ENCODE assay signal across 8 mouse cellular contexts in the genomic region with DNA sequence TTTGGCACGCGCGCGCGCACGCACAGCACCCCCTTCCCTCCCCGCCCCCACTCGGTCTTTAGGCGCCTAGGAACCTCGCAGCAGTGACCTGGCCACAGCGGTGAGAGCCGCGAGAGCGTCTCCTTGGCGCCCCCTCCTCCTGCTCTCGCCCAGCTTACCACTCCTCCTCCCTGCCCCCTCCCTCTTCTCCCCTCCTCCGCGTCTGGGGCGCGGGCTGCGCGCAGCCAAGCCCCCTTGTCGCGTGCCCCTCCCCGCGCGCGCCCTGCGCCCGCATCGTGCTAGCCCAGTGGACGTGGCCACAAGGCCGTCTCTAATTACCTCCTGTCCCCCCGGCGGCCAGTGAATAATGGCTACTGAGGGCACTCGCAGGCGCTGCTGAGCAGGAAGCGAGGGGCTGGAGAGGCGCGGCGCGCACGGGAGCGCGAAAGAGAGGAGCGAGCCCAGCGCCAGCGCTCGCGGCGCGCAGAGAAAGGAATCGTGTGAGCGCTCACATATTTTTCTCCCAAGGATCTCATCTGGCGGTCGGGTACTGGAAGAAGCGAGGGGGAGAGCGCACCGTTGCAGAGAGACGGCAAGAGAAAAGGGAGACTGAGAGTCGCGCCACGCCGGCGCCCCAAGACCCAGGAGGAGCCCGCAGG. TPM values are rescaled to one million over a fixed set of nuclear protein-coding genes. Genes with fewer than 3 reads are reported as not detected.
DNase-seq lines count a peak whose midpoint lies in the region; ATAC-seq and TF ChIP-seq lines count a peak whose summit lies in the region.

No protein-coding gene starts in this region.

- H3K9ac ChIP-seq in hindbrain, embryonic 15.5 days: peak overlapping the region; percentile 79

- peak overlapping the region; percentile 80 for H3K4me2 ChIP-seq in hindbrain, embryonic 15.5 days

- peak overlapping the region; percentile 73 for H3K4me3 ChIP-seq in cerebellum, adult 2 months (replicated peaks; ENCODE audit: insufficient read depth, low read depth, low read length)
- peak overlapping the region; percentile 61 for H3K4me3 ChIP-seq in hindbrain, embryonic 15.5 days

- intact Hi-C loops in left cerebral cortex, postnatal 36 days (cut with DNase I): loop anchor here (1.0 to 2.0 kb wide), 2 partner anchors 34 to 35 kb away; no protein-coding TSS in a partner anchor

- H3K27ac ChIP-seq in cerebellum, adult 2 months (ENCODE audit: insufficient read depth, low read length): peak overlapping the region; percentile 17; the same call in 1 of the 2 replicates
- H3K27ac ChIP-seq in hindbrain, embryonic 15.5 days (replicated peaks): peak overlapping the region; percentile 97

- WGBS in cerebellum, adult 2 months: 2% methylated on average over 66 of the region's 66 CpGs
- under 1% methylated on average over 63 of the region's 66 CpGs for WGBS in hindbrain, embryonic 15.5 days

- H3K4me1 ChIP-seq in cerebellum, adult 2 months (ENCODE audit: control insufficient read depth, insufficient read depth, low read length): peaks cover 18% of the 10 kb centered on the region
- H3K4me1 ChIP-seq in hindbrain, embryonic 15.5 days (replicated peaks): peaks cover 52% of the 10 kb centered on the region

- peak; percentile 89 for ATAC-seq in hindbrain, embryonic 15.5 days (ENCODE audit: low FRiP score, low read depth)
- 0 out of 2 replicates have a peak, but pooled peaks have one; percentile 7 for ATAC-seq in megakaryocyte progenitor cell, adult 5-6 weeks (replicated peaks; ENCODE audit: poor library complexity)

- TF ChIP-seq CTCF in cerebellum, adult 2 months (IDR thresholded peaks at IDR 0.05; ENCODE audit: borderline replicate concordance, insufficient read depth, low read depth, low read length): no peak

- H3K9me3 ChIP-seq in hindbrain, embryonic 15.5 days: no peaks in the 10 kb centered on the region

- DNase-seq in WW6 (ENCODE audit: low read depth, low spot score): peak; percentile 72
- peak; percentile 61 to 68 for DNase-seq in cerebellum, adult 2 months
- DNase-seq in forelimb bud, embryonic 11.5 days (ENCODE audit: low read depth, low spot score): peak; percentile 90
- DNase-seq in left cerebral cortex, postnatal 36 days (ENCODE audit: low spot score in 2 of 2): peak; percentile 67 to 72
- DNase-seq in right cerebral cortex, postnatal 14 days: peak; percentile 69
- no peak for DNase-seq in adipocyte (ENCODE audit: low spot score)

- TF ChIP-seq POLR2A in cerebellum, adult 2 months (IDR thresholded peaks at IDR 0.05; ENCODE audit: borderline replicate concordance, insufficient read depth, low read length): peak; percentile 17; the same call in 1 of the 2 replicates

- no peaks in the 10 kb centered on the region for H3K27me3 ChIP-seq in cerebellum, adult 2 months (ENCODE audit: control insufficient read depth, insufficient read depth, low read length)
- no peaks in the 10 kb centered on the region for H3K27me3 ChIP-seq in hindbrain, embryonic 15.5 days

- no peaks in the 10 kb centered on the region for H3K36me3 ChIP-seq in hindbrain, embryonic 15.5 days

RNA-seq across cellular contexts. Expression of a gene that starts 35.0 kb away (rescaled TPM):
- 39.3 and 42.5 TPM in 2 replicates for polyA plus RNA-seq in cerebellum, adult 2 months (2012; rRNA removed)
- polyA plus RNA-seq in hindbrain, embryonic 15.5 days (2015; fragmentation: Nextera tagmentation; extraction: Ambion mirVana): 32.5 and 33.2 TPM in 2 replicates
- 10 to 100 TPM; 57.3 to 73.4 TPM for total RNA-seq in left cerebral cortex, postnatal 36 days (2021)
- total RNA-seq in megakaryocyte progenitor cell, adult 5-6 weeks (2015): 26.8 and 35.7 TPM in 2 replicates
- total RNA-seq in megakaryocyte progenitor cell, adult 5-6 weeks (2017): 10.8 and 11.7 TPM in 2 replicates
